Mouse (Mus musculus) B cell, adult (primary cell): ENCODE data around the gene Meis1. TPM values are rescaled to one million over a fixed set of nuclear protein-coding genes. Genes with fewer than 3 reads are reported as not detected.

ENCODE experiments used
- total RNA-seq: library from RNA; stranded (reverse); gene quantifications from 4 replicates; pipeline ENCODE4 v1.2.4, GENCODE M21; 2023; ENCODE audit not compliant: inconsistent age

The Meis1 gene
- total RNA-seq: 2.3 to 3.6 TPM (median 2.8 TPM) in 4 replicates

DNA sequence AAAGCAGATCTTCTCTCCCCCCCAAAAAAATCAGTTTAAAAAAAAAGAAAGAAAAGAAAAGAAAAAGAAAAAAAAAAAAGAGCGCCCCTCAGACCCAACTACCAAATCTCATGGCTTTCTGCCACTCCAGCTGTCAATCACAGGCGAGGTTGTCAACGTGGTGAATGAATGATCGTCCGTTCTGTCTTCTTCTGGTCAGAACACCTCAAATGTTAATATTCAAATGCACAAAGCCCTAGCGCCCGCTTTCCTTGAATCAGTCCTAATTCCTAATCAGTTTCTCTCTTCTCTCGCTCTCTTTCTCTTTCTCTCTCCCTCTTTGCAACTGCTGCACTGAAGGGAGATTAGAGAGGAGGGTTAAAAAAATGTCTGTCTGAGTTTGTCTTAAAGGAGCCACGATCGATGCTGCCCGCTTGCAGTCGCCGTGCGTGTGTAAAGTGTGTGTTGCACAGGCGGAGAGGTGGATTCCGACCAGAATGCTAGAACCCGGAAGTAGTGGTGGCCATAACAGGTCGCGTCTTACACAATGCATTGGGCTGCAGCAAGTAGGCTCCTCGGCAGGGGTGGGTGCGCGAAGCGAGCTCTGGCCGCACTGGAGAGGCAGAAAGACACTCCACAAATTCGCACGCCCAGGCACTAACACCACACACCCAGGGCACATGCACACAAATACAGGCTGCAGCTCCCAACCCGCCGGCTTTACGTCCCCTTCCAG, at the start of gene Meis1:
Gene Meis1 (minus strand): TSS at position 497 of the 715 bp plus-strand sequence.

